Mouse (Mus musculus) heart, embryonic 14.5 days (tissue): ENCODE results near the gene Stx18. TPM values are rescaled to one million over a fixed set of nuclear protein-coding genes. Genes with fewer than 3 reads are reported as not detected.

ENCODE experiments used
- ATAC-seq: fragments of 200-750 bp; cut with Nextera tagmentation; 2 replicates; pipeline ENCODE4 v1.8.0; 2017; ENCODE audit warnings: low read depth, moderate TSS enrichment; ENCODE audit not compliant: insufficient number of reproducible peaks, insufficient read depth, low FRiP score
- H3K27ac ChIP-seq, 2 experiments: fragments of 200-500 bp in 1 of 2; fragments of 300-500 bp in 1 of 2; sonication (generic) in 1 of 2; replicated peaks in 1 of 2; 2 replicates each; pipeline ENCODE4 v1.5.1; 2012 to 2014; ENCODE audit warnings: low read depth in 2 of 2, low read length in 2 of 2, control low read depth in 1 of 2, mild to moderate bottlenecking in 1 of 2, mixed read lengths in 1 of 2; ENCODE audit not compliant: control insufficient read depth in 1 of 2, insufficient read depth in 1 of 2
- H3K27me3 ChIP-seq: fragments of 300-500 bp; sonication (generic); 2 replicates; pipeline ENCODE4 v1.6.1; 2014; ENCODE audit warnings: mild to moderate bottlenecking, low read length, control low read depth; ENCODE audit not compliant: control insufficient read depth, insufficient read depth
- H3K36me3 ChIP-seq: fragments of 300-500 bp; sonication (generic); 2 replicates; pipeline ENCODE4 v1.6.1; 2014; ENCODE audit warnings: mild to moderate bottlenecking, control low read depth, low read length, mixed read lengths; ENCODE audit not compliant: control insufficient read depth, insufficient read depth
- H3K4me1 ChIP-seq, 2 experiments: fragments of 200-500 bp in 1 of 2; fragments of 300-500 bp in 1 of 2; sonication (generic) in 1 of 2; 2 replicates each; pipeline ENCODE4 v1.6.1; 2012 to 2014; ENCODE audit warnings: low read length in 2 of 2, control low read depth in 1 of 2, mixed read lengths in 1 of 2; ENCODE audit not compliant: control insufficient read depth in 2 of 2, insufficient read depth in 2 of 2
- H3K4me2 ChIP-seq: fragments of 300-500 bp; sonication (generic); 2 replicates; pipeline ENCODE4 v1.6.1; 2014; ENCODE audit warnings: mild to moderate bottlenecking, low read length
- H3K4me3 ChIP-seq, 2 experiments: fragments of 200-500 bp in 1 of 2; fragments of 300-500 bp in 1 of 2; sonication (generic) in 1 of 2; 2 replicates each; pipeline ENCODE4 v1.5.1; 2012 to 2014; ENCODE audit warnings: low read length in 2 of 2, mild to moderate bottlenecking in 2 of 2, control low read depth in 1 of 2, low read depth in 1 of 2, moderate library complexity in 1 of 2; ENCODE audit not compliant: control insufficient read depth in 1 of 2, insufficient read depth in 1 of 2
- H3K9ac ChIP-seq: fragments of 300-500 bp; sonication (generic); 2 replicates; pipeline ENCODE4 v1.6.1; 2014; ENCODE audit warnings: mild to moderate bottlenecking, low read length
- H3K9me3 ChIP-seq: fragments of 300-500 bp; sonication (generic); 2 replicates; pipeline ENCODE4 v1.6.1; 2016; ENCODE audit warnings: low read length, control low read depth; ENCODE audit not compliant: control insufficient read depth
- WGBS: fragments of 180-500 bp; shearing (Covaris S2); extraction: QIAGEN DNeasy Blood & Tissue Kit; methylation state at CpG from one replicate; pipeline ENCODE4 v1.1.7; 2014; 5-methylcytosine and 5-hydroxymethylcytosine counted together
- polyA plus RNA-seq: library from polyadenylated mRNA; unstranded; fragments of >200 nt; fragmentation: Nextera tagmentation; extraction: Ambion mirVana; gene quantifications from 2 replicates; pipeline ENCODE4 v1.2.1, GENCODE M21; 2014

The Stx18 gene
- polyA plus RNA-seq, 1 experiment from 2014 or later = 30.2 TPM

GRCm38 (mm10) chr5:38106807-38107206 is 68.3 kb downstream of the Stx18 start:
- Histone ChIP-seq H3K9ac (no peak overlapping the region), H3K9me3 (no peaks in the 10 kb centered on the region), H3K27ac (no peak overlapping the region), H3K27me3 (no peaks in the 10 kb centered on the region), H3K4me3 (no peak overlapping the region), H3K4me2 (no peak overlapping the region), H3K36me3 (peaks cover 46% of the 10 kb centered on the region), H3K4me1 (no peaks in the 10 kb centered on the region)
- ATAC-seq = no peak
- 88% methylated on average over 10 of the region's 10 CpGs for WGBS

- Histone ChIP-seq H3K9ac (no peak overlapping the region), H3K27ac (no peak overlapping the region), H3K4me3 (no peak overlapping the region), H3K4me2 (no peak overlapping the region), H3K27me3 (no peaks in the 10 kb centered on the region), H3K9me3 (no peaks in the 10 kb centered on the region), H3K4me1 (no peaks in the 10 kb centered on the region), H3K36me3 (peaks cover 31% of the 10 kb centered on the region)
- 91% methylated on average over 2 of the region's 2 CpGs for WGBS
- no peak for ATAC-seq
Observed at GRCm38 (mm10) chr5:38114526-38114925, 76.0 kb downstream of the Stx18 start.

GRCm38 (mm10) chr5:38117056-38117455 is 78.5 kb downstream of the Stx18 start:
- H3K9me3 ChIP-seq = no peaks in the 10 kb centered on the region
- H3K27me3 ChIP-seq = no peaks in the 10 kb centered on the region
- no peak overlapping the region for H3K9ac ChIP-seq
- no peak overlapping the region for H3K27ac ChIP-seq
- no peak overlapping the region for H3K4me2 ChIP-seq
- no peak for ATAC-seq
- peaks cover 29% of the 10 kb centered on the region for H3K36me3 ChIP-seq
- peaks cover 2 to 7% of the 10 kb centered on the region in 2 experiments for H3K4me1 ChIP-seq
- WGBS = 93% methylated on average over 1 of the region's 1 CpGs
- no peak overlapping the region for H3K4me3 ChIP-seq

- Histone ChIP-seq H3K27ac (no peak overlapping the region), H3K36me3 (peaks cover 46% of the 10 kb centered on the region), H3K27me3 (no peaks in the 10 kb centered on the region), H3K9ac (no peak overlapping the region), H3K9me3 (no peaks in the 10 kb centered on the region), H3K4me2 (no peak overlapping the region), H3K4me1 (peaks cover 2 to 10% of the 10 kb centered on the region in 2 experiments), H3K4me3 (no peak overlapping the region)
- 75% methylated on average over 5 of the region's 5 CpGs for WGBS
- ATAC-seq = no peak
Observed at GRCm38 (mm10) chr5:38119268-38119667, 80.7 kb downstream of the Stx18 start.

- Histone ChIP-seq H3K4me3 (no peak overlapping the region), H3K36me3 (peaks cover 38% of the 10 kb centered on the region), H3K9me3 (no peaks in the 10 kb centered on the region), H3K9ac (no peak overlapping the region), H3K4me2 (no peak overlapping the region), H3K27me3 (no peaks in the 10 kb centered on the region), H3K4me1 (peaks cover 2 to 10% of the 10 kb centered on the region in 2 experiments), H3K27ac (no peak overlapping the region)
- no peak for ATAC-seq
- 17% methylated on average over 7 of the region's 7 CpGs for WGBS
Observed at GRCm38 (mm10) chr5:38121699-38122098, 83.2 kb downstream of the Stx18 start.

- peaks cover under 1 to 6% of the 10 kb centered on the region in 2 experiments for H3K4me1 ChIP-seq
- no peaks in the 10 kb centered on the region for H3K27me3 ChIP-seq
- ATAC-seq = no peak
- WGBS = 67% methylated on average over 13 of the region's 13 CpGs
- H3K27ac ChIP-seq = no peak overlapping the region
- H3K4me2 ChIP-seq = no peak overlapping the region
- H3K9me3 ChIP-seq = no peaks in the 10 kb centered on the region
- no peak overlapping the region for H3K9ac ChIP-seq
- peaks cover 39% of the 10 kb centered on the region for H3K36me3 ChIP-seq
- no peak overlapping the region for H3K4me3 ChIP-seq
Observed at GRCm38 (mm10) chr5:38126519-38127306, 88.2 kb downstream of the Stx18 start.

- Histone ChIP-seq H3K27ac (no peak overlapping the region), H3K36me3 (peaks cover 19% of the 10 kb centered on the region), H3K9me3 (no peaks in the 10 kb centered on the region), H3K4me1 (no peaks in the 10 kb centered on the region), H3K27me3 (no peaks in the 10 kb centered on the region), H3K9ac (no peak overlapping the region), H3K4me2 (no peak overlapping the region), H3K4me3 (no peak overlapping the region)
- no peak for ATAC-seq
- 61% methylated on average over 2 of the region's 2 CpGs for WGBS
Observed at GRCm38 (mm10) chr5:38129339-38129738, 90.8 kb downstream of the Stx18 start.

GRCm38 (mm10) chr5:38136247-38136646 is 97.7 kb downstream of the Stx18 start:
- H3K27ac ChIP-seq = no peak overlapping the region
- no peak overlapping the region for H3K9ac ChIP-seq
- 94% methylated on average over 9 of the region's 9 CpGs for WGBS
- no peak overlapping the region for H3K4me2 ChIP-seq
- no peak overlapping the region for H3K4me3 ChIP-seq
- no peak for ATAC-seq
- H3K4me1 ChIP-seq = no peaks in the 10 kb centered on the region
- peaks cover 4% of the 10 kb centered on the region; the same call in 1 of the 2 replicates for H3K36me3 ChIP-seq
- no peaks in the 10 kb centered on the region for H3K27me3 ChIP-seq
- no peaks in the 10 kb centered on the region for H3K9me3 ChIP-seq
